Mouse (Mus musculus): ENCODE data around the gene Mrpl51. TPM values are rescaled to one million over a fixed set of nuclear protein-coding genes. Genes with fewer than 3 reads are reported as not detected.

The Mrpl51 gene
- polyA plus RNA-seq, 1 experiment from 2014 or later = 281 TPM

- peak; percentile 90 for DNase-seq (ENCODE audit: low spot score)
Measured at GRCm38 (mm10) chr6:125192016-125192714, 564 bp downstream of the Mrpl51 start.

GRCm38 (mm10) chr6:125192841-125193240 is 1.2 kb downstream of the Mrpl51 start:
- DNase-seq (ENCODE audit: low spot score) = no peak

- no peak for DNase-seq (ENCODE audit: low spot score)
Measured at GRCm38 (mm10) chr6:125193390-125193789, 1.8 kb downstream of the Mrpl51 start.

GRCm38 (mm10) chr6:125195541-125196075 is 4.0 kb downstream of the Mrpl51 start:
- DNase-seq (ENCODE audit: low spot score) = no peak

- DNase-seq (ENCODE audit: low spot score) = no peak
Measured at GRCm38 (mm10) chr6:125196301-125196700, 4.7 kb downstream of the Mrpl51 start.

- no peak for DNase-seq (ENCODE audit: low spot score)
Measured at GRCm38 (mm10) chr6:125197166-125197565, 5.6 kb downstream of the Mrpl51 start.

- peak; percentile 20 for DNase-seq (ENCODE audit: low spot score)
Measured at GRCm38 (mm10) chr6:125210436-125210835, 18.8 kb downstream of the Mrpl51 start.

GRCm38 (mm10) chr6:125212621-125213020 is 21.0 kb downstream of the Mrpl51 start:
- DNase-seq (ENCODE audit: low spot score) = no peak

GRCm38 (mm10) chr6:125213129-125213528 is 21.5 kb downstream of the Mrpl51 start:
- DNase-seq (ENCODE audit: low spot score) = no peak

- DNase-seq (ENCODE audit: low spot score) = no peak
Measured at GRCm38 (mm10) chr6:125213715-125214114, 22.1 kb downstream of the Mrpl51 start.

- peak; percentile 93 for DNase-seq (ENCODE audit: low spot score)
Measured at GRCm38 (mm10) chr6:125215148-125215954, 23.8 kb downstream of the Mrpl51 start, which contains the start of gene Vamp1. Gene Vamp1, plus strand, starts transcription at chr6:125215551.

GRCm38 (mm10) chr6:125216898-125217297 is 25.3 kb downstream of the Mrpl51 start:
- peak; percentile 4 for DNase-seq (ENCODE audit: low spot score)

- no peak for DNase-seq (ENCODE audit: low spot score)
Measured at GRCm38 (mm10) chr6:125217899-125218298, 26.3 kb downstream of the Mrpl51 start.

GRCm38 (mm10) chr6:125218963-125219362 is 27.4 kb downstream of the Mrpl51 start:
- DNase-seq (ENCODE audit: low spot score) = peak; percentile 86

GRCm38 (mm10) chr6:125221115-125221745 is 29.6 kb downstream of the Mrpl51 start:
- DNase-seq (ENCODE audit: low spot score) = peak; percentile 17

- DNase-seq (ENCODE audit: low spot score) = peak; percentile 97
Measured at GRCm38 (mm10) chr6:125222146-125222545, 30.5 kb downstream of the Mrpl51 start.

- DNase-seq (ENCODE audit: low spot score) = no peak
Measured at GRCm38 (mm10) chr6:125222577-125222976, 31.0 kb downstream of the Mrpl51 start.

- DNase-seq (ENCODE audit: low spot score) = peak; percentile 58
Measured at GRCm38 (mm10) chr6:125225518-125226115, 34.0 kb downstream of the Mrpl51 start.

- peak; percentile 42 for DNase-seq (ENCODE audit: low spot score)
Measured at GRCm38 (mm10) chr6:125230571-125230970, 39.0 kb downstream of the Mrpl51 start.

GRCm38 (mm10) chr6:125231117-125232044 is 39.8 kb downstream of the Mrpl51 start, which contains the start of gene Tapbpl:
Gene Tapbpl, minus strand, starts transcription at chr6:125231860.
- DNase-seq (ENCODE audit: low spot score) = peak; percentile 83
